Mouse (Mus musculus) testis, adult 2 months (tissue): ENCODE data around the gene Arhgap19.

ENCODE experiments used
- CTCF ChIP-seq: fragments of 200-500 bp; IDR thresholded peaks from 2 replicates; pipeline ENCODE4 v1.5.1; 2012; ENCODE audit warnings: low read depth, mild to moderate bottlenecking, inconsistent platforms, low read length, moderate library complexity; ENCODE audit not compliant: control insufficient read depth, insufficient read depth, insufficient replicate concordance
- POLR2A ChIP-seq: fragments of 200-500 bp; IDR thresholded peaks from 2 replicates; pipeline ENCODE4 v1.6.1; 2012; ENCODE audit warnings: low read depth, mild to moderate bottlenecking, inconsistent platforms, low read length, moderate library complexity; ENCODE audit not compliant: control insufficient read depth

DNA sequence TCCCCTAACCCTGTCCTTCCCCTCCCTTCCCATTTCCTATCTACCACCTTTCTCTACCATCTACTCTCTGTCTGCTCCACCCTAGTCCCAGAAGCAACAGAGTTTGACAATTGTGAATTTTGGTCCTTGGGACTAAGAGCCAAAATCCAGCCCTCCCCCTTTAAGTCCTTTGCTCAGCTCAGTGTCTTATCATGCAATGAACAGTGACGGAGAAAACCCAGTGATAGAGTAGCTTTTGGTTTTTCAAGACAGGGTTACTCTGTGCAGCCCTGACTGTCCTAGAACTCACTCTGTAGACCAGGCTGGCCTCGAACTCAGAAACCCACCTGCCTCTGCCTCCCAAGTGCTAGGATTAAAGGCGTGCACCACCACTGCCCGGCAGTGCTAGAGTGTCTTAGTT, 11.5 kb upstream of the Arhgap19 start:
- TF ChIP-seq CTCF, result no peak
- no peak for TF ChIP-seq POLR2A
